Mouse (Mus musculus) frontal cortex, postnatal 14 days (tissue): ENCODE data around the gene Olfr651.
"Not testable (repeated sequence)": the region's sequence is repeated elsewhere in the genome, so short reads cannot be mapped to it uniquely, and the experiment has no call there.

Experiments
- DNase-seq, 2 experiments: peaks; one replicate each; pipeline ENCODE4 v3.0.0; 2022; ENCODE audit warnings: low spot score in 2 of 2

Olfr651 gene

GRCm38 (mm10) chr7:104549833-104550232 lies at the start of gene Olfr651:
TSS of gene Olfr651 (plus strand) at chr7:104550133.
- no peak for DNase-seq

DNA sequence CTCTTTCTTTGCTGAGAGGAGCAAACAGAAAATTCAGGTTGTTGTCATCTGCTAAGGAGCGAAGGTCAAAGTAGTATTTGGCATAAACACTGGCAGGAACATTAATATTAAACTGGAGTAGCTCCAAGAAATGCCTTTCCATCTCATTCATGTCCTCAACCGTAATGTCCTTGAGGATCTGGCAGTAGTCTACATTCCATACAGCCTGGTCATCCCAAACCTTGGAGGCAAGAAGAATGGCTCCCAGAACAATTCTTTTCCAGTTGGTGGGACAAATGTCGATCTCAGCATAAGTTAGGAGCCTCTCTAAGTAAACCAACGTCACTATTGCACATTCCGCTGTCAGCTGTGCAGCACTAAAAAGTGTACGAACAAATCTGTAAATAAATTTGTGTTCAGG lies 48.7 kb upstream of the Olfr651 start:
- not testable (repeated sequence) for DNase-seq

DNA sequence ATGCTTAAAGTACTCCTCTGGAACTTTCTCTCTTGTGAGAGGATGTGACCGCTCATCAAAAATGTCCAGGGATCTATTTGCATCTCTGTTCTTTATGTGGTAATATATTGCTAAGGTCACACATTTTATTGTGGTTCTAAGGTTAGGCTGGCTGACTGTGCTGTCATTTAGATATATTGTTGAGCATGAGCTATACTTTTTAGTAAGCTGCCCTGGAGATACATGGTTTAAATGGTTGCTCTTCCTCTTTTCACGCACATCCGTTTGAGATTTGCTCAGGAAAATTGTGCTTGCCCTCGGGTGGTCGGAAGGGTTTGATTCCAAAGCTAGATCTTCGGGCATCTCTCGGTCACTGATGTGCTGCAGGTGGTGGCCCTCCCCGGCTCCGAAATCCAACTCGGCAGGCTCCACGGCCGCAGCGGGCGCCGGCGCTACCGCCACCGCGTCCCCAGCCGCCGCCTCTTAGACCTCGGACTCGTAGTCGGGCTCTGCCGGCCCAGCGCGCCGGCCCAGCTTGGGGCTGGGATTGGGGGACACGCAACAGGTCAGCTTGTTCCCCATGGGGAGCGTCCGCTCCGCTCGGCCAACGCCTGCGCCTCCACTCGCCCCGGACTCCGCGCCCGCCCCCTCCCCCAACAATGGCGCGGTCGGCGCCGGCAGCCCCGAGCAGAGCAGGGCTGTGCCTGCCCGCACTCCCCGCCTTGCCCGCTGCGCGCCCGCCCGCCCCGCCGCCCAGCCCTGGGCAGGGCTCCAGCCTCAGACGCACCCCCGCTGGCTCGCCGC lies 48.2 kb upstream of the Olfr651 start:
- DNase-seq = no peak

- DNase-seq = not testable (repeated sequence)
Observed at GRCm38 (mm10) chr7:104507421-104508065, 42.4 kb upstream of the Olfr651 start, which contains the start of gene Trim30d. TSS of gene Trim30d (minus strand) at chr7:104507849.

GRCm38 (mm10) chr7:104552700-104553099 lies 2.8 kb downstream of the Olfr651 start:
- DNase-seq = no peak

DNA sequence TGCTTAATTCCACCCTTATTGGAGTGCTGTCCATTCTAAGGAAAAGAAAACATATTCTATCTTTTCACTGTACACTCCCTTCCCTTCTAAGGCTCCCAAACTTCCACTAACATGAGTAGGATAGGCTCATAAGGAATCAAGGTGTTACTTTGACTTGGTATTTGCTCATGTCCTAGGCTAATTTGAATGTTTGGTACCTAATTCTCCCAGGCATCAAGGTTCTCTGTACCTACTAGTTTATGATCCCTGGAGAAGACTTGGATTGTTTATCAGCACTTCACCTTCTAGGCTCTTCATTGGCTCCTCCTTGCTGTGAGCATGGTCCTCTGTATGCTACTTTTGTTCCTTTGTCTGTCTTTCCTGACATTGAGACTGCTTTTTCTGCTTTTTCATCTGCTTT lies 10.7 kb downstream of the Olfr651 start, which contains the start of gene Olfr652:
Olfr652 (plus strand) TSS at position 301 of the 400 bp plus-strand sequence.
- DNase-seq = no peak

DNA sequence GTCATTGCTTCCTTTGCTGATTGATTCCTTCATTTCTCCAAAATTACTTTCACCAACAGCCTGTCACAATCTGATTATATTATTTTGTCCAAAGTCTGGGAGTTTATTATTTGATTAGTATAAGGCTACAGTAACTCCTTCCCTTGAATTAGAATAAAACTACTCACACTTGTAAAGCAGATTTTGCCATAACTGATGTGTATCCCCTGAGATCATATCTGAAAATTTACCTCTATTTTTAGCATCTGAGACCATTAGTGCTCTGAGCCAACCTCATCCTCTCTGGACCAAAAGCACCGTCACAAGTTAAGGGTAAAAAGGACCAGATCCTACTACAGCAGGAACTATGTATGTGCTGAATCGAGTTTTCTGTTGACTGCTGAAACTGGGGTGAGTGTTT lies 27.1 kb downstream of the Olfr651 start, which contains the start of gene Olfr653:
Olfr653 (plus strand) TSS at position 301 of the 400 bp plus-strand sequence.
- DNase-seq = no peak

DNA sequence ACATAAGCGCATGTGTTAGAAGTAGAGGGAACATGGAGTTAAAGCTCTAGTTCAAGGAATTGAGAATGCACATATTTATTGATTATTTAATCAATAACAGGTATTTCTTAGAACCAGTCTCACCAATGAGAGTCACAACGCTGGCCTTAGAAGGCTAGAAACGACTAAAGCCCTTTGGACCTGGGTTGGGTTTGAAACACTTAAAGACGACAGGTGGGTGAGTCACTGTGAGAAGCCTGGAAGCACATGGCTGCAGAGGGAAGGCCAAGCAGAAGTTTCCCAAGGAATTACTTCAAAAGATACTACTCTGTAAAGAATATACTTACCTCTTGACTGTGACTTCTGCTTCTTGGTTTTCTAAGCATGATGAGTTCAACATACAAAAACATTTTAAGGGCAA lies 30.9 kb downstream of the Olfr651 start:
- DNase-seq = no peak

DNA sequence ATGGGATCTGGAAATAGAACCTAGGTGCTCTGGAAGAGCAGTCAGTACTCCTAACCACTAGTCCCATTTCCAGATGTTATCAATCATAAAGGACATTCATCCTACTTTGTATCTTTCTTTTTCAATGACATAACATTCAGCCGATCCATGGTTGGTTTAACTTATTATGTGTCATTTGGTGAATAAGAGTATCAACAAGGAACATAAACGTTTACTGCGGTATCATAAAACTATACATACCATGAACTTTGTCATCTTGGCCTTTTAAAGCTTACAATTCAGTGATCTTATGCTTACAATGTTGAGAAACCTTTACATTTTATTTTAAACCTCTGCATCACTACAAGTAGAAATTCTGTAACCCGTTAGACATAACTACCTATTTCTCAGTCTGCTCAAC lies 31.5 kb downstream of the Olfr651 start:
- DNase-seq = no peak

DNA sequence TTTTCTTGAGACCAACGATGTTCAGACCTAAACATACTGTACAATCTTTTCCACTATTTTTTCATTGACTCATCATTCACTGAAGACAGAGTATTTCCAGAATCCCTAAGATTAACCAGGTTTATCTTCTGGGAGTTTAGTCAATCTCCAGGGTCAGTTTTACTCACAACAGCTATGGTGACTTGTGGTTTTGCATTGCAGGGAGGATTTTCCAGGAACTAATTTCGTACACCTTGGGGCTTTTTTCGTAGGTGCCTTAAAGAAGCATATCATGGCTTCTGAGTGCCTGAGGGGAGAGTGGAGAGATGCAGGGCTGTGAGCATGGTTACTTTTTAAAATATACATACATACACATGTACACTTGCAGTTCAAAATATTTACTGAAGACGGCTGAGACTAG lies 36.8 kb downstream of the Olfr651 start, which contains the start of gene Olfr654:
Olfr654 (plus strand) TSS at position 301 of the 400 bp plus-strand sequence.
- DNase-seq = no peak

GRCm38 (mm10) chr7:104588274-104588673 lies 38.3 kb downstream of the Olfr651 start:
- no peak for DNase-seq

GRCm38 (mm10) chr7:104601679-104602078 lies 51.7 kb downstream of the Olfr651 start, which contains the start of gene Olfr655:
TSS of gene Olfr655 (minus strand) at chr7:104601779.
- DNase-seq = no peak

GRCm38 (mm10) chr7:104603173-104603572 lies 53.2 kb downstream of the Olfr651 start:
- DNase-seq = no peak
